Mouse (Mus musculus) spleen, adult 18-20 months (tissue): Measurements from ENCODE around the gene Frmd6.

Experiments
- DNase-seq, 2 experiments: peaks; one replicate each; pipeline ENCODE4 v3.0.0; 2022; ENCODE audit warnings: mixed read lengths in 2 of 2

Gene Frmd6

GRCm38 (mm10) chr12:70824729-70825650, at the start of gene Frmd6:
Gene Frmd6 (plus strand): TSS chr12:70825514.
- peak; percentile 89 to 91 for DNase-seq

- DNase-seq, result no peak
These were observed 49.7 kb upstream of the Frmd6 start for GRCm38 (mm10) chr12:70775609-70776008.

GRCm38 (mm10) chr12:70776683-70777082, 48.6 kb upstream of the Frmd6 start:
- no peak for DNase-seq

- no peak for DNase-seq
These were observed 47.8 kb upstream of the Frmd6 start for GRCm38 (mm10) chr12:70777466-70777865.

GRCm38 (mm10) chr12:70777866-70778265, 47.4 kb upstream of the Frmd6 start:
- no peak for DNase-seq

- DNase-seq, result no peak
These were observed 47.0 kb upstream of the Frmd6 start for GRCm38 (mm10) chr12:70778271-70778670.

GRCm38 (mm10) chr12:70778724-70779123, 46.6 kb upstream of the Frmd6 start:
- DNase-seq, result no peak

- DNase-seq, result no peak
These were observed 42.3 kb upstream of the Frmd6 start for GRCm38 (mm10) chr12:70783049-70783448.

- no peak for DNase-seq
These were observed 41.7 kb upstream of the Frmd6 start for GRCm38 (mm10) chr12:70783475-70784239.

GRCm38 (mm10) chr12:70784240-70784705, 41.0 kb upstream of the Frmd6 start:
- no peak for DNase-seq

GRCm38 (mm10) chr12:70789341-70789740, 36.0 kb upstream of the Frmd6 start:
- no peak for DNase-seq

- DNase-seq, result no peak
These were observed 32.0 kb upstream of the Frmd6 start for GRCm38 (mm10) chr12:70793291-70793690.

GRCm38 (mm10) chr12:70794543-70795388, 30.5 kb upstream of the Frmd6 start:
- DNase-seq, result no peak

GRCm38 (mm10) chr12:70795389-70795711, 30.0 kb upstream of the Frmd6 start:
- no peak for DNase-seq

- DNase-seq, result no peak
These were observed 26.8 kb upstream of the Frmd6 start for GRCm38 (mm10) chr12:70798496-70798895.

- DNase-seq, result no peak
These were observed 25.9 kb upstream of the Frmd6 start for GRCm38 (mm10) chr12:70799231-70800002.

- DNase-seq, result no peak
These were observed 25.2 kb upstream of the Frmd6 start for GRCm38 (mm10) chr12:70800086-70800485.

GRCm38 (mm10) chr12:70801361-70801760, 24.0 kb upstream of the Frmd6 start:
- DNase-seq, result no peak

GRCm38 (mm10) chr12:70803494-70803893, 21.8 kb upstream of the Frmd6 start:
- no peak for DNase-seq

- DNase-seq, result no peak
These were observed 20.3 kb upstream of the Frmd6 start for GRCm38 (mm10) chr12:70804989-70805388.

- no peak for DNase-seq
These were observed 17.8 kb upstream of the Frmd6 start for GRCm38 (mm10) chr12:70807543-70807942.

GRCm38 (mm10) chr12:70807975-70808374, 17.3 kb upstream of the Frmd6 start:
- DNase-seq, result no peak
